Mouse (Mus musculus) CH12.LX (cell line): Measurements from ENCODE around the gene Pgm3. TPM values are rescaled to one million over a fixed set of nuclear protein-coding genes. Genes with fewer than 3 reads are reported as not detected.

ENCODE experiments used
- DNase-seq: peaks from one replicate; pipeline ENCODE4 v3.0.0-alpha.2; 2013; ENCODE audit errors: extremely low read depth
- H3K27ac ChIP-seq: 2 replicates; pipeline ENCODE4 v1.5.1; 2012; ENCODE audit warnings: low read depth, mild to moderate bottlenecking, control low read depth, moderate library complexity; ENCODE audit not compliant: insufficient read depth
- H3K27me3 ChIP-seq: replicated peaks from 2 replicates; pipeline ENCODE3; 2012; ENCODE audit warnings: inconsistent platforms
- H3K36me3 ChIP-seq, 2 experiments: replicated peaks in 1 of 2; 2 replicates each; pipeline versions ENCODE3 to v1.6.1; 2012; ENCODE audit warnings: inconsistent platforms in 1 of 2, low read length in 1 of 2, mild to moderate bottlenecking in 1 of 2, mixed read lengths in 1 of 2, moderate library complexity in 1 of 2; ENCODE audit not compliant: control insufficient read depth in 1 of 2, insufficient read depth in 1 of 2
- H3K4me1 ChIP-seq, 2 experiments: 2 replicates each; pipeline ENCODE4 v1.6.1; 2012; ENCODE audit warnings: inconsistent platforms in 1 of 2, moderate library complexity in 1 of 2; ENCODE audit not compliant: insufficient read depth in 2 of 2, control insufficient read depth in 1 of 2
- H3K4me2 ChIP-seq: 2 replicates; pipeline ENCODE4 v1.6.1; 2012; ENCODE audit warnings: low read depth, mild to moderate bottlenecking, control low read depth; ENCODE audit not compliant: poor library complexity, insufficient read depth, severe bottlenecking
- H3K4me3 ChIP-seq, 3 experiments: fragments of 150-350 bp in 1 of 3; sonication (generic) in 1 of 3; replicated peaks in 1 of 3; 2 replicates each; pipeline versions ENCODE3 to v1.5.1; 2011 to 2012; ENCODE audit warnings: low read depth in 2 of 3, low read length in 2 of 3, mild to moderate bottlenecking in 2 of 3, moderate library complexity in 2 of 3, control low read depth in 1 of 3, improper control_type of control experiment in 1 of 3, inconsistent platforms in 1 of 3, mixed read lengths in 1 of 3; ENCODE audit not compliant: poor library complexity in 1 of 3
- H3K79me2 ChIP-seq: replicated peaks from 2 replicates; pipeline ENCODE4 v1.6.1; 2012; ENCODE audit warnings: mild to moderate bottlenecking, moderate library complexity; ENCODE audit not compliant: control insufficient read depth, poor library complexity, insufficient read depth, severe bottlenecking; ENCODE audit errors: extremely low read depth
- H3K9ac ChIP-seq: 2 replicates; pipeline ENCODE4 v1.6.1; 2012; ENCODE audit warnings: low read depth, mild to moderate bottlenecking, control low read depth, moderate library complexity; ENCODE audit not compliant: insufficient read depth
- H3K9me3 ChIP-seq: replicated peaks from 2 replicates; pipeline ENCODE3; 2012; ENCODE audit warnings: low read length, inconsistent platforms, mixed read lengths
- CHD2 ChIP-seq: IDR thresholded peaks from 2 replicates; pipeline ENCODE4 v1.6.1; 2011; ENCODE audit warnings: low read length, improper control_type of control experiment
- CTCF ChIP-seq, 2 experiments: IDR thresholded peaks in 1 of 2; conservative IDR thresholded peaks in 1 of 2; 2 replicates each; pipeline ENCODE4 v1.5.1; 2011 to 2012; ENCODE audit warnings: low read depth in 2 of 2, low read length in 2 of 2, improper control_type of control experiment in 1 of 2, inconsistent platforms in 1 of 2, mild to moderate bottlenecking in 1 of 2, moderate library complexity in 1 of 2
- ELF1 ChIP-seq: IDR thresholded peaks from 2 replicates; pipeline ENCODE4 v1.6.1; 2014; ENCODE audit warnings: low read depth, mild to moderate bottlenecking, inconsistent platforms, low read length, improper control_type of control experiment
- JUND ChIP-seq: conservative IDR thresholded peaks from 2 replicates; pipeline ENCODE4 v1.6.1; 2011; ENCODE audit warnings: low read depth, low read length, improper control_type of control experiment
- KAT2A ChIP-seq: IDR thresholded peaks from 2 replicates; pipeline ENCODE4 v1.6.1; 2012; ENCODE audit warnings: low read length, improper control_type of control experiment, inconsistent platforms; ENCODE audit not compliant: insufficient replicate concordance
- MAFK ChIP-seq: IDR thresholded peaks from 2 replicates; pipeline ENCODE4 v1.6.1; 2011; ENCODE audit warnings: low read length, improper control_type of control experiment; ENCODE audit not compliant: insufficient replicate concordance
- MAX ChIP-seq: IDR thresholded peaks from 2 replicates; pipeline ENCODE4 v1.6.1; 2011; ENCODE audit warnings: low read length, improper control_type of control experiment
- MAZ ChIP-seq: IDR thresholded peaks from 2 replicates; pipeline ENCODE4 v1.6.1; 2012; ENCODE audit warnings: low read depth, mild to moderate bottlenecking, inconsistent platforms, low read length, improper control_type of control experiment, moderate library complexity
- MEF2A ChIP-seq: IDR thresholded peaks from 2 replicates; pipeline ENCODE4 v1.6.1; 2014; ENCODE audit warnings: low read depth, mild to moderate bottlenecking, inconsistent platforms, low read length, improper control_type of control experiment, borderline replicate concordance
- NRF1 ChIP-seq: IDR thresholded peaks from 2 replicates; pipeline ENCODE4 v1.6.1; 2014; ENCODE audit warnings: low read depth, mild to moderate bottlenecking, inconsistent platforms, low read length, improper control_type of control experiment, moderate library complexity
- PAX5 ChIP-seq: IDR thresholded peaks from 2 replicates; pipeline ENCODE4 v1.6.1; 2012; ENCODE audit warnings: low read length, inconsistent platforms, mixed read lengths
- POLR2A ChIP-seq: IDR thresholded peaks from 2 replicates; pipeline ENCODE4 v1.6.1; 2011; ENCODE audit warnings: low read depth, mild to moderate bottlenecking, improper control_type of control experiment, low read length
- POLR2AphosphoS2 ChIP-seq: IDR thresholded peaks from 2 replicates; pipeline ENCODE4 v1.6.1; 2011; ENCODE audit warnings: low read depth, low read length, improper control_type of control experiment
- RAD21 ChIP-seq: IDR thresholded peaks from 2 replicates; pipeline ENCODE4 v1.6.1; 2011; ENCODE audit warnings: low read depth, mild to moderate bottlenecking, low read length, improper control_type of control experiment, moderate library complexity
- RCOR1 ChIP-seq: conservative IDR thresholded peaks from 2 replicates; pipeline ENCODE4 v1.6.1; 2012; ENCODE audit warnings: low read depth, mild to moderate bottlenecking, inconsistent platforms, low read length, improper control_type of control experiment
- SMC3 ChIP-seq: IDR thresholded peaks from 2 replicates; pipeline ENCODE4 v1.6.1; 2011; ENCODE audit warnings: low read depth, low read length, improper control_type of control experiment
- TCF12 ChIP-seq: IDR thresholded peaks from 2 replicates; pipeline ENCODE4 v1.6.1; 2014; ENCODE audit warnings: low read depth, mild to moderate bottlenecking, inconsistent platforms, low read length, improper control_type of control experiment
- UBTF ChIP-seq: IDR thresholded peaks from 2 replicates; pipeline ENCODE4 v1.6.1; 2012; ENCODE audit warnings: low read depth, mild to moderate bottlenecking, inconsistent platforms, low read length, improper control_type of control experiment, moderate library complexity
- USF1 ChIP-seq: IDR thresholded peaks from 2 replicates; pipeline ENCODE4 v1.6.1; 2014; ENCODE audit warnings: low read depth, mild to moderate bottlenecking, inconsistent platforms, low read length, improper control_type of control experiment
- ZC3H11A ChIP-seq: IDR thresholded peaks from 2 replicates; pipeline ENCODE4 v1.6.1; 2012; ENCODE audit warnings: low read depth, mild to moderate bottlenecking, inconsistent platforms, low read length, improper control_type of control experiment
- ZKSCAN1 ChIP-seq: IDR thresholded peaks from 2 replicates; pipeline ENCODE4 v1.6.1; 2012; ENCODE audit warnings: low read depth, inconsistent platforms, low read length, improper control_type of control experiment, borderline replicate concordance
- dilution Hi-C: fragments of 300-500 bp; cut with MboI; formaldehyde crosslinking; loops from 2 replicates; pipeline ENCODE4 v1.14.3; 2020; ENCODE audit warnings: low sequenced_read_pairs; ENCODE audit not compliant: extremely low pct_unique_long_range_greater_than_20kb, extremely low pct_ligation_motif_present
- in situ Hi-C: fragments of 300-500 bp; cut with MboI; formaldehyde crosslinking; loops from 3 replicates; pipeline ENCODE4 v1.14.3; 2019; ENCODE audit warnings: low sequenced_read_pairs, low pct_ligation_motif_present, low pct_unique_long_range_greater_than_20kb, mixed read lengths
- polyA plus RNA-seq: library from polyadenylated mRNA; unstranded; fragments of >175 nt; gene quantifications from 2 replicates; pipeline ENCODE4 v1.2.1, GENCODE M21; 2012; ENCODE audit warnings: low read depth; ENCODE audit not compliant: insufficient read length
- total RNA-seq, 2 experiments: library from RNA; depleted of rRNA; stranded (reverse); fragments of 300-350 nt in 1 of 2; fragments of >200 nt in 1 of 2; gene quantifications; 2 replicates each; pipeline ENCODE4 v1.2.3; 2012 to 2014

The Pgm3 gene
- total and polyA plus RNA-seq, 3 experiments, result 27.4 to 31.5 (median 28.8) TPM

DNA sequence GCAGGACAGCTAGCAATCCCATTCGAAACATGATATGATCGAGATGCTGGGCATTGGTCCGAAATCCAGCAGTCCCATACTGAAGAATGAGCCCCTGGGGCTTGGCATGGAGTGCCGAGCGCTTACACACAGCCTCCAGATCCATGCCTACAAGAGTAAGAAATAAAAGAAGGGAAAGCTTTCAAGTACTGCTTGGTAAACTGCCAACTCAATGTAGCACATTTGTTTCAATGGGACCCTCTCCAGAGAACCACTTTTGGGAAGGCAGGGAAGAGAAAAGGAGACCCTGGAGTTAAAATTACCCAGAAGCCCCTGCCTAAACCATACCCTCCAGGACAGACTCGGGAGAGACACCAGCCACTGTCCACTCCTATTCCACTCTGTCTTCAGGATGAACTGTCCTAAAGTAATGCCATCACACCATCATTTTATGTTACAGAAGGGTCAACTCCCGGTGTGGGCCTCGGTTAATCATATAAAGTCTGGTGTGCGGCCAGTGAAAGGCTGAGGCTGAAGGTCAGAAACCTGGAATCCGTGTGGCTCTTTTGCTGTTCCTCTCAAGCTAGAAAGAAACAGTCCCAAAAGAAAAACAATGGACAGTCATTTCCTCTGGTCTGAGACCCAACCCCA is 1.3 kb downstream of the Pgm3 start:
- Histone ChIP-seq H3K27ac (no peak overlapping the region), H3K79me2 (peaks cover 9% of the 10 kb centered on the region), H3K36me3 (peaks cover 22 to 58% of the 10 kb centered on the region in 2 experiments), H3K4me1 (peaks cover 0 to 26% of the 10 kb centered on the region in 2 experiments; a peak in 2 of 4 replicates), H3K27me3 (no peaks in the 10 kb centered on the region), H3K4me2 (peak overlapping the region; percentile 60), H3K4me3 (peak overlapping the region; percentile 84 to 93 (median 87)), H3K9ac (peak overlapping the region; percentile 39), H3K9me3 (no peaks in the 10 kb centered on the region)
- dilution Hi-C loops (no loop called here), in situ Hi-C loops (loop anchor here (10.0 to 25.0 kb wide), 2 partner anchors 106 to 833 kb away; partner anchors contain the start of genes Dop1a, Ibtk and Ube2cbp)
- TF ChIP-seq MAZ (no peak), KAT2A (no peak), JUND (no peak), PAX5 (no peak), POLR2AphosphoS2 (no peak), ZKSCAN1 (no peak), CHD2 (no peak), USF1 (no peak), ELF1 (no peak), MEF2A (no peak)
- no peak for DNase-seq

DNA sequence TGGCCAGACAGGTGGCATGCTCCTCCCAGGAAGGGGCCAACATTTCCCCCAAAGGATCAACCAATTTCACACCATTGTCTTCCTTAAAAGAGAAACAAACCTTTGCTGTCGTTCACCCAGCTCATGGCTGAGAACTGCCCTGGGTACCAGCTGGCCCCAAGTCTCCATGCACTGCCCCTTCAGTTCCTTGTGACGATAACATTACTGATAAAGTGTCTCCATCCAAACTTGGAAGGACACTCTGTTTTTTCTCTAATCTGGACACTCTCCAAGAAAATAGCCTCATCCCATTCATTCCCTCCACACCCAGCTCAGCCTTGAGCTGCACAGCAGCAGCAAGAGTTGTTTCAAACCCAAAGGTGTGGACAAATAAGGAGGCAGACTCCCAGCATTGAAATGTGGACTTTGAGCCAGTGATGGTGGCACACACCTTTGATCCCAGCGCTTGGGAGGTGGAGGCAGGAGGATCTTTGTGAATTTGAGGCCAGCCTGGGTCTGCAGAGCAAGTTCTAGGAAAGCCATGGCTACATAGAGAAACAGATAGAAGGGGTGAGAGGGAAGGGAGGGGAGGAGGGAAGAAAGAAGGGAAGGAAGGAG is 2.2 kb downstream of the Pgm3 start:
- dilution Hi-C loops, result no loop called here
- Histone ChIP-seq H3K9ac (no peak overlapping the region), H3K27me3 (no peaks in the 10 kb centered on the region), H3K4me1 (peaks cover 0 to 26% of the 10 kb centered on the region in 2 experiments; a peak in 2 of 4 replicates), H3K4me3 (no peak overlapping the region)
- no peak for DNase-seq
- TF ChIP-seq JUND (no peak), MEF2A (no peak), RAD21 (no peak)
- TF ChIP-seq, all 38 proteins: peak for 0
- H3K9me3 ChIP-seq, result no peaks in the 10 kb centered on the region
- no peak overlapping the region for H3K4me2 ChIP-seq
- no peak overlapping the region for H3K27ac ChIP-seq
- H3K79me2 ChIP-seq, result peaks cover 9% of the 10 kb centered on the region
- in situ Hi-C loops, result loop anchor here (25.0 kb wide), 1 partner anchor 832 kb away; the partner anchor contains the start of gene Ibtk
- H3K36me3 ChIP-seq, result peaks cover 32 to 68% of the 10 kb centered on the region in 2 experiments

DNA sequence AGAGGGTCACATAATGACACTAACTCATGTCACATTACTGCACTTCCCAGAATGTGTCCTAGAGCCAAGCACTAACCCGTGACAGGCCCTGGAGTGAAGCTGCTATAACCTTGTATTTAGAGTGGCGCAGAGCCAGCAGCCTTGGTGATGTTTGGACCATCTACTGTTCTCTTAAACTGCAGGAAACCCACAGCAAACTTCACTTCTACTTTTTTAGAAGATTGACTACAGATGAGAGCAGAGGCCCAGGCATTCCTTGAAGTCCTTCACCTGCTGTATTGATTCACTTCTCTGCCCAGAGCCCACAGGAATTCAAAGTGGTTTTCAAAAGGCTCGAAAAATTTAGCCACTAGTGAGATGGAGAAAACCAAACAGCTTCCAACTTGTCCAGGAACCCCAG is 11.1 kb downstream of the Pgm3 start:
- H3K9me3 ChIP-seq, result no peaks in the 10 kb centered on the region
- H3K36me3 ChIP-seq, result peaks cover 67 to 94% of the 10 kb centered on the region in 2 experiments
- no peak overlapping the region for H3K4me3 ChIP-seq
- in situ Hi-C loops (loop anchor here (25.0 kb wide), 1 partner anchor 823 kb away; the partner anchor contains the start of gene Ibtk), dilution Hi-C loops (no loop called here)
- H3K27me3 ChIP-seq, result no peaks in the 10 kb centered on the region
- H3K27ac ChIP-seq, result no peak overlapping the region
- H3K4me2 ChIP-seq, result no peak overlapping the region
- TF ChIP-seq POLR2A (no peak), UBTF (no peak), MEF2A (no peak), ZC3H11A (no peak), PAX5 (no peak), POLR2AphosphoS2 (no peak), KAT2A (no peak), TCF12 (no peak), CTCF (conservative IDR thresholded peaks at IDR 0.05 in 1 of 2, IDR thresholded peaks at IDR 0.05 in 1 of 2; ENCODE audit: low read depth in 2 of 2, low read length in 2 of 2) (no peak), RCOR1 (no peak), ELF1 (no peak), MAX (no peak), NRF1 (no peak), MAFK (no peak), SMC3 (no peak)
- H3K9ac ChIP-seq, result no peak overlapping the region
- no peaks in the 10 kb centered on the region for H3K79me2 ChIP-seq
- H3K4me1 ChIP-seq, result no peaks in the 10 kb centered on the region
- DNase-seq, result no peak
